Mouse (Mus musculus) spleen, postnatal 36 days (tissue): ENCODE results near the gene Tmprss6.
A peak's percentile ranks its signal among the peaks of the same experiment; 100 is the strongest.

Experiments
- DNase-seq, 2 experiments: peaks; one replicate each; pipeline ENCODE4 v3.0.0; 2022; ENCODE audit warnings: low spot score in 2 of 2, mixed read lengths in 1 of 2

Gene Tmprss6

DNA sequence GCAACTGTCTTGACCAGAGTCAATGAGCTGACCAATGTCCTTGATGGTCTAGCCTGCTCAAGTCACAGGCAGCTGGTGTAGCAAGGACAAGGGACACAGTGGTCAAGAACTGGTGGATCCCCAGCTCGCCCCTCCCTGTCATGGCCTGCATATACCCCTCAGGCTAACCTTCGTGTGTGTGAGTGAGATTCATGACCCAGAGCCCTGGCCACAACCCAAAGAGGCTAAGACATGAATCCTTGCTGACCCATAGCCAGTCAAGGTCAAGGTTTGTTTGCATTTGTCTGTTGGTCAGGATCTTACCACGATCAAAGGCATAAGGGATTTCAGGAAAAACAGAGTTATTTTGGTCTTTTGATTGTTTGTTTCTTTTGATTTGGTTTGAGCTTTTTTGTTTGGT is 14.1 kb upstream of the Tmprss6 start:
- DNase-seq = no peak

GRCm38 (mm10) chr15:78481448-78482000 is 13.1 kb upstream of the Tmprss6 start:
- DNase-seq = no peak

- DNase-seq = no peak
Measured at GRCm38 (mm10) chr15:78480991-78481390, 12.6 kb upstream of the Tmprss6 start.

GRCm38 (mm10) chr15:78480111-78480510 is 11.7 kb upstream of the Tmprss6 start:
- no peak for DNase-seq

DNA sequence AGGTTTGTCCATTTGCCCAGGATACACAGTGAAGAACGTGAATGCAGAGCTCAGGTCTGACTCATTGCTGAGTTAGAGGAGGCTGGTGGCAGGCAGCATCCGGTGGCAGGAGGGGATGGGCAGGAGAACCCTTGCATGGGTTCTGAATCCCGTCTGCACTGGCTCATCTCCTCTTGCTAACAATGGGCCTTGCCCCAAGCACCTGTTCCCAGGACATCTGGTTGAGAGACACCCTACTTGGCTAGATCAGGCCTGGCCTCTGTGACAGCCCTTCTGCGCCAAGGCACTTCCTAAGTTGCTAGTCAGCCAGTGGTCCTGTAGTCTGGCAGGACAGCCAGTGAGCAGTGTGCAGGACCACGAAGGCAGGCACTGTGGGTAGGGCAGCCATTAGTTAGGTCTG is 11.0 kb upstream of the Tmprss6 start:
- DNase-seq = no peak

GRCm38 (mm10) chr15:78478073-78478472 is 9.6 kb upstream of the Tmprss6 start:
- DNase-seq = no peak

GRCm38 (mm10) chr15:78476878-78477277 is 8.4 kb upstream of the Tmprss6 start:
- DNase-seq = peak in 1 of 2 experiments; percentile 17

DNA sequence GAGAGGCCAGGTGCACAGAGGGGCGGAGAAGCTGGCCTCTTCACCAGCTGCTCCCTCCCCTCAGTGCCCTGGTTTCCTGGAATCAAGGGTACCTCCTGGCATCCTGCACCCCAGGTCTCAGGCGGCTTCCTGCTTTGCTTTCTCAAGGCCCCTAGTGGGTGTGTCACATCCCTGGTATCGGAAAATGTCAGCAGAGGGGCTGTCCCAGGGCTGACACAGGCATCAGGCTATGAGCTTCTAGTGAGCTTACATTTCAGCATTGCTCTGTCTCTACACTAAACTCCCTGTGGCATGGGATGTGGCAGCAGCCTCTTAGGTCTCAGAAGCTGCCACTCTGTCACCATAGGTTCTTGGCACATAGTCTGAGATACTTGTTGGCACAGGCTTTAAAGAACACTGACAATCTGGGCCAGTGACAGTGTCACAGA is 7.2 kb upstream of the Tmprss6 start:
- DNase-seq = peak; percentile 52 to 55

DNA sequence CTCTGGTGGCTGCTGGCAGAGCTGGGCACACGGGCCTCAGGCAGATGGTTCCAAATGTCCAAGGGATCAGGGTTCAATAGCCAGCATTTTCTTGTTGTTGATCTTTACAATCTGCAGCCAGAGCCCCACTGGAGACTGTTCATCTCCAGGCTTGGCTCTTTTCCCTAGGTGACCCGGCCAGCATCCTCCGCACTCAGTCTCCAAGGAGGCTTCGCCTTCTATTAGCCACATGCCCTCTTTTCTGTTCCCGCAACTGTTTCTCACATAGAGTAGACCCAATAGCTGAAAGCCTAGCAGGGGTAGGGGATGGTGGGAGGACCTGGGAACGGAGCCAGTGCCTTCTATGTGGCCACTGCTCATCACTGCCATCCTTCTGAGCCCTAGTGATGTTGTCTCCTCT is 5.0 kb upstream of the Tmprss6 start:
- DNase-seq = no peak

DNA sequence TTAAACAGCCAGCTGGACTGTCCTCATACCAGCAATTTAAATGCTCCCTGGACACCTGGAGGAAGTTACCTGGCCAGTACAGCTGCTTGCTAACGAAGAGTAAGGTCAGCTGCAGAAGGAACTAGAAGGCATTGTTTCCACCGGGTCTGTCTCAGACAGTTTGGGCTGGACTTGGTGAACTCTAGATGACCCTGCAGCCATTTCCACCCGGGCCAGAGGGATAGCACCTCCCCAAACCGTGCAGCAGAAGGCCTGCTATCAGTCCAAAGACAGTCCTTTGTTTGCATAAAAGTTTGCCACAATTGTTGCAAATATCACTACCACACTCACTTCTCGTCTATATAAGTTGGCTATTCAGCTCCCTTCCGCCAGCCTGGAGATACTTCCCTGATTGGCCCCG is 3.5 kb upstream of the Tmprss6 start:
- DNase-seq = no peak

DNA sequence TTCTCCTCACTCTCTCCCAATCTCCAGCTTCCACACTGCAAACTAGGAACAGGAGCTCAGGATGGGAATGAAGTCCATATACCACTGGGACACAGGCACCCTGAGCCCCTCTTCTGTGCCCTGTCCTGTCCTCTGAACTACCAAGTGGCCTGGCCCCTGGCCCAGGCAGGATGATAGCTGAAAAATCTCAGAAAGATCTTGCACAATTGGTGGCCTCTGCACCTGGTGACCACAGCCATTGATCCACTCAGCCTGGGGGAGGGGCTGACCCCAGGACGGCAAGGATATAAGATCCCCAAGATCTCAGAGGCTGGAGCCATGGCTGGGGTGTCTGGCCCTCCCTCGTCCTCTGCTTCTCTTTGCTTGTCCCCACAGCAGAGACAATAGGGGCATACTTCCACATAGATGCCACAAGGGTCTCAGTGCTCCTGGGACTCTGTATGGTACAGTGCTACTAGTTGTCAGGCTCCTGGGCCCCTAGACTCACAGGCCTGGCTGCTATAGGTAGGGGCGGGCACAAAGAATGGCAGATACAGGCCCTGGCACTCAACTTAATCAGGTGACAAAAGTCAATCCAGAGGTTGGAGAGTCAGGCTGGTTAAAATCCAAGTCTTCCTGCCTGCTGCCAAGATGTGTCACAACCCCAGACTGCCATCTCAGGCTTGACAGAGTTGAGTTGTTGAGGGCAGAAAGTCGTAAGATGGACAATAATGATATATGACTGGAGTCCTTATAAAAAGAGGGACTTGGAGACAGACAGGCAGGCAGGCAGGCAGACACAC is 2.3 kb upstream of the Tmprss6 start:
- DNase-seq = no peak

DNA sequence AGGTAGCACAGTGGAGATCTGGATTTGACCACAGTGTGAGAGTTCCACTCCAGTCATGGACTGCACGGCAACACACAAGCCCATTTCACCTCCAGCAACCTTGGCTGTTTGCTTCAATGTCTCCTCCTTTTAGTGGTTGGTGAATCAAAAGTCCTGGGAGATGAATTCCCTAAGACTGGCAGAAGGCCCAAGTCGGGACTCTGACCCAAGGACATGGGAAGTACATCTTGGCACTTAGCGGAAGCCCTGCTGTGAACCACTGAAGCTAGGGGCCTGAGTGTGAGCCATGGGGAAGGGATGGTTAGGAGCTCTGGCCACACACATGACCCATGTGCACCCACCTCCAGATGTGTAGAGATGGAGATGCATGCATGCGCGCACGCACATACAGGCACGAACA is 864 bp downstream of the Tmprss6 start:
- no peak for DNase-seq

DNA sequence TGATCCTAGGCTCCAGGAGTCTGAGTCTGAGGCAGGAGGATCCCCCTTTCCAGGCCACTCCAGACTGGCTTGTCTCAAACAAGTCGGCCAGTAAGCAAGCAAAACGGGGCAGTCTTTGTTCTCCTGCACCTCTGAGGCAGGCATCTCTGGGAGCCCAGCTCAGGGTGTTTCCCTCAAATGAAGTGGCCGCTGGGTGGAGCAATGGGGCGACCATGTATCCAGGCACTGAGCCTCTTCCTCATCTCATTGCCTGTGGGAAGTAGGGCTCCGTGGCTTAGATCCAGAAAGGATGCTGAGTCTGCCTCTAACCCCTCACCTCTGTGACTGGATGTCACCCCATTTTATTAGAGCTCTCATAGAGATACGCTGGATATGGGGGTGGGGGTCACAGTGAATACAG is 1.6 kb downstream of the Tmprss6 start:
- DNase-seq = no peak

DNA sequence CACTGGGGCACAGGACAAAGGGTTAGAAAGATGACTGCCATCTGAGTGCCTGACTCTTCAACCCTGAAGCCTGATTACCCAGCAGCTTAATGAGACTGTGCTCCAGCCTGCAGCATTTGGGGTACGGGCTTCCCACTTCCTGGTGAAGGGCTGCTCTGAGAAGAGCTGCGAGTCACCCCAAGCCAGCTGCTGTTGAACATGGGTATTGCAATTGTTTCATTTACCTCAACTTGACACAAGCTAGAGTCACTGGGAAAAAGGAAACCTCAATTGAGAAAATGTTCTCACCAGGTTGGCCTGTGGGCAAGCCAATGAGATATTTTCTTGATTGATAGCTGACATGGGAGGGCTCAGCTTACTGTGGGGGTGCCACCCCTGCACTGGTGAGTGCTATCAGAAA is 5.5 kb downstream of the Tmprss6 start:
- DNase-seq = no peak

DNA sequence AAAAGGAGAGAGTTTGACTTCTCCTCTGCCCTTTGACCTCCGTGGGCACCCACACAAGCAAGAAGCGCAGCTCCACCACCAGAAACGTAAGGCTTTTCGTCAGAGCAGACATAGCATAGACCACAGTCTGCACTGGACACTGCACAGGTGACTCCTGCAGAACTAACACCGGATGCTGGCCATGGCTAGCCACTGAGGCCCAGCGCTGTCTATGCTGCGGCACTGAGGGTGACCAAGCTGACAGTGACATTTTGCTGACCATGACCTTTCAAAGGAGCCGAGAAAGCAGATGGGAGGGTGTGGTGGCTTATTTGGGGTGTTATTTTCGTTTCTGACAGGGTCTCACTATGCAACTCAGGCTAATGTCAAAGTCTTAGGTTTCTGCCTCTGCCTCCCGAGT is 11.2 kb downstream of the Tmprss6 start:
- DNase-seq = no peak

DNA sequence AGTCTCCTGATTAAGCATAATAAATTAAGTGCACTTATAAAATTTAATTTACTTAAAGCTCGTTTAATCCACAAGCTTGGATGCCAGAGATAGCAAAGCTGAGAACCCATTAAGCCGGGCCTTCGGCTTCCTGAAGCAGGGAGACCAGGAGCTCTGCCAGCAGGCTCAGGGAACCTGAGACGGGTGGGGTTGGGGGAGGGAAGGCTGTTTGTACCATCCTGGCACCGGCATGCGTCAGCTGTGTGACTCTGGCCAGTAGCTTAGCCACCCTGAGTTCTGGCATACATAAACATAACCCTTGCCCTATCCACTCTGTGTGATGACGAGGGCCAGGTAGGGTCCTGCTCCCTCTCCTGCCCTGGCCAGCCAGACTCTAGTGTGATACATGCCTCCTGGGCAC is 12.4 kb downstream of the Tmprss6 start:
- DNase-seq = no peak

DNA sequence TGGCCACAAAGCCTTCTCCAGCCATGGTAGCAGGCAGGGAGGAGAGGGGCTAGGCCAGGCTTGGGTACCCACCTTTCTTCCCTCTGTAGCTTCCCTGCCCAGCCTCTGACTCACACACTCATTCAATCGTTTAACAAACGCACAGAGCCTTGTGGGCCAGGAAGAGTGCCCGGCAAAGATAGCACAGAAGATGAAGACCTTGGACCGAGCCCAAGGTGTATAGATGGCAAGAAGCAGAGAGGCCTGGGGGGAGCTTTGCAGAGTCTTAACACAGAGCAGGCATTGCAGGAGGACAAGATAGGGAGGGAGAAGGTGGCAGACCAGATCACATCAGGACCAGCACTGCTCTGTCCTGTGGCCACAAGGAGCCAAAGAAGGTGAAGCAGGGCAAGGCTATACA is 13.3 kb downstream of the Tmprss6 start:
- DNase-seq = no peak

GRCm38 (mm10) chr15:78452929-78453328 is 15.5 kb downstream of the Tmprss6 start:
- no peak for DNase-seq

- no peak for DNase-seq
Measured at GRCm38 (mm10) chr15:78451201-78451600, 17.2 kb downstream of the Tmprss6 start.

GRCm38 (mm10) chr15:78450419-78450768 is 18.0 kb downstream of the Tmprss6 start:
- DNase-seq = no peak

DNA sequence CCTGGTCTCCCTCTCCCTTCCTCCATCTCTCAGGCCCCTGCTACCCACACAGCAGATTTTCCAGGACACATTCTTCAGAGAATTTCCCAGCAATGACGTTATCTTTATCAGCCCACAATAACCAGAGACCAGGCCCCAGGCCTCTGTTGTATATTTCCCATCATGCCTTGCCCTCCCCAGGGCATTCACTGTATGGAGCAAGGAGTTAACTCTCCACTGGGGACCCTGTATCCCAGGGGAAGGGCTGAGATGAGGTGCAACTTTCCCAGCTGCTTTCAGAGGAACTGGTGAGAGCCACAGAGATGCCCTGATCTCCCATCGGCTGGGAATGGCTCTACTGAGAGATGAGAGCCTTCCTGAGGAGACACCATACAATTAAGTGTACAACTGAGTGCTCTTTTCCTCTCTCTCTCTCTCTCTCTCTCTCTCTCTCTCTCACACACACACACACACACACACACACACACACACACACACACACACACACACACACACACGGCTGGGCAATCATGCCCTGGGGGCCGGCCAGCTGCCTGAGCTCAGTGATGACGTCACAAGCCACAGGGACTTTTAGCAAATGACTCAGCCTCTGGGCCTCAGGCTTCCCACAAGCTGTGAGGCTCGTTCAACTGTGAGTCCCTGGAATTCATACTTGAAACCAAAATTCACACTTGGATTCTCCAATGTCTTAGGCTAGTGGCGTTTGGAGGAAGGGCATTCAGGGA is 18.6 kb downstream of the Tmprss6 start:
- DNase-seq = peak; percentile 58 to 60

GRCm38 (mm10) chr15:78449131-78449530 is 19.3 kb downstream of the Tmprss6 start:
- no peak for DNase-seq
